Mouse (Mus musculus) left cerebral cortex, postnatal 14 days (tissue): ENCODE data around the gene Fabp6. TPM values are rescaled to one million over a fixed set of nuclear protein-coding genes. Genes with fewer than 3 reads are reported as not detected.

Experiments used
- DNase-seq, 2 experiments: peaks; one replicate each; pipeline ENCODE4 v3.0.0; 2021 to 2022; ENCODE audit warnings: low spot score in 2 of 2, mixed read lengths in 1 of 2
- intact Hi-C: fragments of 180-260 bp; cut with DNase I; formaldehyde crosslinking; loops from one replicate; pipeline ENCODE4 v1.15.1; 2025
- long read RNA-seq, 2 experiments: library from polyadenylated mRNA; stranded (forward); transcript quantifications; one replicate each; pipeline ENCODE4 v2.0.0; 2021
- total RNA-seq, 2 experiments: library from RNA; stranded (reverse); gene quantifications; 2 replicates each; pipeline ENCODE4 v1.2.3; 2021

The Fabp6 gene
- not detected for total RNA-seq
- long read RNA-seq, experiment 1, result 0 reads
- long read RNA-seq, experiment 2, result 0 reads

DNA sequence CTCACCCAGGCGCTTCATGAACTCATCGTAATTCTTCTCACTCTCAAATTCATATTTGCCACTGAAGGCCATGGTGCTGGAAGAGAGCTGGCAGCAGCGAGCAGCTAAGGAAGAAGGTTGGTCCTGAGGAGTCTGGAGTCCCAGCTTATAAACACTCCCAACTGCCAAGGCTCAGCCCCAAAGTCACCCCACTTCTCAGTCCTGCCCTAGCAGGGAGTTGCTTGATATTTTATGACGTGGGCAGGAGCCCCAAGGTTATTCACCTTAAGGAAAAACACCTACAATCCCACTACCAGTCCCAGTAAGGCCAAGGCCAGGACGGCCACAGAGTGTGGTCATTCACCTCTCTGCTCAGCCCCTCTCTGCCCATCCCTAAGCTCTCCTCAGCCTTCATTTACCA is at the start of gene Fabp6:
TSS of gene Fabp6 (minus strand) at position 101 of the 400 bp plus-strand sequence.
- intact Hi-C loops, result no loop called here
- no peak for DNase-seq

DNA sequence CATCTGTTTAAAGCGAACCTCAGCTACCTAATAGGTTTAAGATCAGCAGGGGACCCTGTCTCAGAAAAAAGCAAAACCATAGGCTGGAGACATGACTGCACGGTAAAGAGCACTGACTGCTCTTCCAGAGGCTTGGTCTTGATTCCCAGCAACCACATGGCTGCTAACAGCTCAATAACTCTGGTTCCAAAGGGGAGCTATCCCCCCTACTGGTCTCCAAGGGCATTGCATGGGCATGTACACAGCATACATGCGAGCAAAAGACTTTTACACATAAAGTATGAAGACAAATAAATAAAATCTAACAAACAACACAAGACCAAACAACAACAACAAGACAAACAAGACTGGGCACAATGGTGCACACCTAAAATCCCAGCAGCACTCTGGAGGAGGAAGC is 43.9 kb upstream of the Fabp6 start:
- intact Hi-C loops, result no loop called here
- DNase-seq, result no peak

DNA sequence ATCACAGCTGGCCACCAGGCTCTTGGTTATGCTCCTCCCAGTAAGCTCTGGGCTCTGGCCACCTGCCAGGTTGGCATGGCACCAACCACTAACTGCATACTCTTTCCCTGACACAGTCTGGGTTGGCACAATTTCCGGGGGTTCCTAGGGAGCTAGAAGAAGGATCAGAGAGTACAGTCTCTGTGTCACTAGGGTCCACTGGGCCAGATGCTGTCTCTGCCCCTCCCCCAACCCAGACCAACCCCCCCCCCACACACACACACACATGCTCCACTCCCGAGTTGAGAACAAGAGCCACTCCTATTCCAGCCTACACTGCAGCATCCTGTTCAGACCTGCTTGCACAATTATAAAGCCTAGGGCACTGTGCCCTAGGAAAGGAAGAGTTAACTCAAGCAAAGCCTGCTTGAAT is 41.8 kb upstream of the Fabp6 start:
- DNase-seq, result peak; percentile 84 to 92
- intact Hi-C loops, result no loop called here

DNA sequence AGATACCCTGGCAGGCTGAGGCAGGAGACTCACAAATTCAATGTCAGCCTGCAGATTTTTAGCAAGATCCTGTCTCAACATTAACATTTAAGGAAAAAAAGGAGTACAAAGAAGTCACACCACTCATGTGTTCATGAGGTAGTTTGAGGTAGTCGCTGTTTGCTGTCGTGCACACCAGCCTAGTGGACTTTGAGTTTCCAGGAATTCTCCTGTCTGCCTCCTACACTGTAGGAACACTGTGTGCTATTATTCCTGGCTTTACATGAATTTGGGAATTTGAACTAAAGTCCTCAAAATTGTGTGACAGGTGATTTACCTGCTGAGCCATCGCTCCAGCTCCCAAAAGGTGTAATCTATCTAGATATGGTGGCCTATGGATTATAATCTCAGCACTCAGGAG is 37.1 kb upstream of the Fabp6 start:
- intact Hi-C loops, result no loop called here
- no peak for DNase-seq

DNA sequence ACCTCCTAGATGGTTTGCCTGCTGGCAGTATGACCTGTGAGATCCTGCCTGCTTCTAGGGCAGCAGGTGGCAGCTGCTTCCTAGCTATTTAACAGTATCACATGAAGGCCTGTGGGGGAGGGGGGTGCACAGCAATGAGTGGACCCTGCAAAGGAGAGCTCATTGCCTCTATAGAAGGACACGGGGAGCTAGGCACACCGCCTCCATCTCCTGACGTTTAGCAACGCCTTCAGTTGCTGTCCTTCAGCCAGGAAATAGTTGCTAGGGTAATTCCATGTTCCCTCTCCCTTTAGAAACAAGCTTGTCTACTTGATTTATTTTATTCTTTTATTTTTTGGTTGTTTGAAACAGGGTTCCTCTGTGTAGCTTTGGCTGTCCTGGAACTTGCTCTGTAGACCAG is 35.4 kb upstream of the Fabp6 start:
- intact Hi-C loops, result no loop called here
- DNase-seq, result peak; percentile 30 to 60

DNA sequence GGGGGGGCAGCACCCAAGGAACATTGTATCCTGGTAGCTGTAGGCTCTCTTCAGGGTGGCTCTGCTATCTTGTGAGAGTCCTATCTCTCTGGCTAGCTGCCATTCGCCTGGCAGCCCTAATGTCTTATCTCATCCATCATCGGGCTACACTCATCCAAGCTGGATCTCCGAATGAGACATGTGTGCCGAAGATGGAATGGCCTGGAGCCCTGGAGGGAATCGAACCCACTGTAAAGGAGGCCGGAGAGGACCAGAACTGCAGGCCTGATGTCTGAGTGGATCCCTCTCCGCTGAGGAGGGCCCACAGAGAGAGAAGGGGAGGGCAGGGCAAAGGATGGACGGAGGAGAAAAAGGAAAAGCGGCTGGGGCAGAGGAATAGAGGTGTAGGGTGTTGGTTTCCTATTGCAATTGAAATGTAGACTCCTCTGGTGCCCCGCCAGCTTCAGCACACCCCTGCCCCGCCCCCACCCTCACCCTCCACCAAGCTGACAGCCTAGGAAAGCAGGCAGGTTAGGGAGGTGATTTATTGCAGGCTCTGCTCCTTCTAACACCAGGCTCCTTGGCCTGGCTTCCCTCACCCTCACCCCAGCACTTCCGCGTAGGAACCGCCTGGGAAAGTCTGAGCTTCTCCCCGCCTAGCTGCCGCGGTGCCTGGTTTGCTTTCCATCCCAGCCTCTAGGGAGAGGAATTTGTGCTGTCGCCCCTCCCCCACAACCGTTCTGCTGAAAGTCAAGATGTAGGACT is 32.5 kb upstream of the Fabp6 start:
- intact Hi-C loops, result no loop called here
- peak; percentile 59 to 74 for DNase-seq

DNA sequence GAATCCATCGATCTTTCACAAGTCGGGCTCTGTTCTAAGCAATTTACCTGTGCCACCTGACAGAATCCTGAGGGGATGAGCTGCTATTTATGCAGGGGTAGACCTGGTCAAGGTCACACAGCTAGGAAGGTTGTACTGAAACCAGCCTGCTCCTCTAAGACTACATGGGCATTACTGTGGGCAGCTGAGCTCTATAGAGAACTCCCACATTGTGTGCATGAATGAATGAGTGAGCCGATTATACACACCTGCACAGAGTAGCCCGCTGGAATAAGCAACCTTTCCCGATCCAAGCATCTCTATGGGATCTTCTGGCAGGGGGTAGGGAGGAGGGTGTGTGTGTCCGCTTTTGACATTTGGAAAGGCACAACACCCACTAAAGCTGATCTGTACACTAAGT is 31.8 kb upstream of the Fabp6 start:
- DNase-seq, result no peak
- intact Hi-C loops, result no loop called here

DNA sequence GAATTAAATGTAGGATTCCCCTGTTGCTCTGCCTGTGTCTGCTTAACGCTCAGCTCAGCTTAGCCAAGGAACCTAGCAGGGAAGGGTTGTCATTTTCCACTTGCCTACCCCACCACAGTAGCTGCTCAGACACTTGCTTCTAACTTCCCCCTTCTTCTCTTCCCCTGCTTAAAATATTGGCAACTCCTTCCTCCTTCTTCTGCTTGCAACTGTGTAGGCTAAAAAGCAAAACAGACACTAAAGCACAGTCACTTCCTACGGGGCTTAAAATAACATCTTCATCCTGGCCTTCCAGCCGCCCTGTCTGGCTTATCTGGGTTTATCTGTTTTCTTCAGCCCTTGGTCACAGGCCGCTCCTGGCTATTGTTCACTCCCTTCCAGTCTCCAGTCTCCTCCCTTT is 31.2 kb upstream of the Fabp6 start:
- intact Hi-C loops, result no loop called here
- DNase-seq, result peak; percentile 38 to 67

DNA sequence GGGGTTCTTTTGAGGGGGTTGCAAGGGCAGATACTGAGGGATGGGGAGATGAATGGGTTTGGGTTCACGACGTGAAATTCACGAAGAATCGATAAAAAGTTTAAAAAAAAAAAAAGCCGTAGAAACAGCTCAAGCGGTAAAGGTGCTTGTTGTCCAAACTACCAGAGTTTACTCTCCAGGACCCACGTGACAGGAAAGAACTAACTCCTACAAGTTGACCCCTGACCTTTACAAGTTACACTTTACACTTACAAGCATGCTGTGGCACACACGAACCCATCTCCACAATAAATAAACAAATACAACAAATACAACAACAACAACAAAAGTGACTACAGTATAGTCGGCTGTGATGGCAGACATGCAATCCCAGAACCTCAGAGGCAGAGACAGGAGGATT is 30.3 kb upstream of the Fabp6 start:
- intact Hi-C loops, result no loop called here
- no peak for DNase-seq

DNA sequence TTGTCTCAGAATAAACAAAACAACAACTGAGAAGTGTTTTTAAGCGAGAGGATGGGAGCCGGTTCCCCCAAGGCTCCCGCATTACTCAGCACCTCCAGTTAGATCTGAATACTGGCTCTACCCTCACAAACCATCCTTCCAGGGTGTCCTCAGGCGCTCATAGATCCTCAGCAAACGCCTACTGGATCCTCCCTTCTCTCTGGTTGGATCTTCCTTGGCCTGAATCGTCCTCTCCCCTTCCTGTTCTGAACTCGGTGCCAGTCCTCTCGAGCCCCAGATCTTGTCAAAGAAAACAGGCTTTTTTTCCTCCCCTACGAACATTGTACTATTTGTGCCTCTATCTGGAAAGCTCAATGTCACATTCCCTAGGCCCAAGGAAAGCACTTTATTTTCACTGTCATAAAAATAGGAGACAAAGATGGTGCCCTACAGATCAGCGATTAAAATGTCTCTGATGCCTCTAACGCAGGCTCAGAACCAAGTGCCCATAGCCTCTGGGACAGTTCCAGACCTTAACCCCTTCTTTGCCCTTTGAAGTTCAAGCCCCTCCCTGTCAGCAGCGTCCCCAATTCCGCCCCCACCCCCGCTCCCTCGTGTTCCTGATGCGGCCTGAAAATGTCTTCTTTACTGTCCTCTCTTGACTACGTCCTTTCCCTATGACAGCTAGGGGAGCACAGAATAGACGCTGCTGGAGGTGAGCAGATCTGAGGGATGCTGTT is 25.7 kb upstream of the Fabp6 start:
- peak in 1 of 2 experiments; percentile 49 for DNase-seq
- intact Hi-C loops, result loop anchor here (5.0 kb wide), 1 partner anchor 55 kb away; the partner anchor contains the start of gene Pwwp2a

DNA sequence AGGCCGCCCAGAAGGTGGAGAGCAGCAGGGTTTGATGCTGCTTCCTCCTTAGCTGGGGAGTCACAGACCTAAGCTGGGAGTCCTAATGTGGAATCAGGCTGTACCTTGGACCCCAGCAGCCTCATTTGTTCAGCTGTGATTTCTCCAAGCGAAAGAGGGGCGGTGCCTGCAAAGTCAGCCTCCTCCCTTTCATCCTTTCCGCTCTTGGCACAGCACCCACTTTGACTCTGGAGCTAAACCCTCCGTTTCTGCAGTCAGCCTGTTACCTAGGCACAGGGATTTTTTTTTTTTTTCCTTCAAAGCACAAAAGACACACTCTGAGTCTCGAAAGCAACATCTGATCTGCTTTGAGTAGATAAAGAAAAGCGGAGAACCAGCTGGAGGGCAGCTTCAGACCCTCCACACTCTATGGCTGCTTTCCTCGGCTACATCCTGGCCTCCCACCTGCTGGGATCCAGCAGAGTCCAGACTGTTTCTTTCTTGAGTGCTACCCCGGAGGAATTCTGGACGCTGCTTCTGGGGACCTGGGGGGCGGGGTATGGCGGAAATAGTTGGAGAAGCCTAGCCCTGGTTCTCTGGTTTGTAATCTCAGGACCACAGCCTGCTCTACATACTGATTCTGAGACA is 25.1 kb upstream of the Fabp6 start:
- intact Hi-C loops, result loop anchor here (5.0 kb wide), 1 partner anchor 56 kb away; the partner anchor contains the start of gene Pwwp2a
- DNase-seq, result peak; percentile 51 to 54

DNA sequence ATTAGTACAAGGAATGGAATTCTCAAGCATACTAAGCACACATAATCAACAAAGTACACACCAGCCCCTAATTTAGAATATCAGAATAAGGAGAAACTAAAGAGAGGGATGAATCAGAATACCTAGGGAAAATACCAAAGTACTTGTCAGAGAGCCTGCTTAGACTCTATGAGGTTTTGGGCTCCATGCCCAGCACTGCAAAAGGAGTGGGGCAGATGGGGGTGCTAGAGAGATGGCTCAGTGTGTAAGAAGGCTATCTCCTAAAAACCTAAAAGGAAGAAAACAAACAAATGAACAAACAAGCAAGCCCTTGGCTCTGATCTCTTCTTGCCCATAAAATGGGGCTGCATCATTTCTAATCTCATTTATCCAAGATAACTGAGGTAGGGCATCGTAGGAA is 23.0 kb upstream of the Fabp6 start:
- intact Hi-C loops, result no loop called here
- DNase-seq, result peak in 1 of 2 experiments; percentile 51

DNA sequence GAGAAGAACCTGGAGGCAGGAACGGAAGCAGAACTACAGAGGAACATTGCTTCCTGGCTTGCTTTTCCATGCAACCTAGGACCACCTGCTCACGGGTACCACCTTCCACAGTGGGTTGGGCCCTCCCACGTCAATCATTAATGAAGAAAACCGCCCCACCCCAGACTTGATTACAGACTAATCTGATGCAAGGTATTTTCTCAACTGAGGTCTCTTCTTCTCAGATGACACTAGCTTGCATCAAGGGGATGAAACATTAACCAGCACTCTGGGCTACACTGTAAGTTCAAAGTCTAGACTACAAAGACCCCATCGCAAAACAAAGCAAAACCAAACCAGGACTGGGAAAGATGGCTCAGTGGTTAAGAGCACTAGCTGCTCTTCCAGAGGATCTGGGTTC is 20.4 kb upstream of the Fabp6 start:
- DNase-seq, result no peak
- intact Hi-C loops, result no loop called here

DNA sequence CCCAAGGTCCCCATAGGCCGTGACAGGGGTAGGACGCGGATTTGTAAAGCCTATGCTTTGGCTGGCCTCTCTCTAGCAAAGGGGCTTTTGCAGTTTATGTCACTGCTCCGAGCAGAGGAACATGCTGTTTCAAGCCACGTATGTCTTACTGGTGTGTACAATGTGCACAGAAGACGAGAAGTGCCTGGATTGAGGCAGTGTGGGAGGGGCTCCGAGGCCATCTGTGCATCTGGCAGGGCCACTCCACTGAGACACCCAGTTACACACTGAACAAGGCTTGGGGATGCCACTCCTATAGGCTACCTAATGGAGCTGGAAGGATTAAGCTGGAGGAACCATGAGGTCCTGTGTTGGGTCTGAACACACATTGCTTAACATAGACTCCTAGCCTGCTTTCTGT is 17.1 kb upstream of the Fabp6 start:
- intact Hi-C loops, result no loop called here
- DNase-seq, result no peak

DNA sequence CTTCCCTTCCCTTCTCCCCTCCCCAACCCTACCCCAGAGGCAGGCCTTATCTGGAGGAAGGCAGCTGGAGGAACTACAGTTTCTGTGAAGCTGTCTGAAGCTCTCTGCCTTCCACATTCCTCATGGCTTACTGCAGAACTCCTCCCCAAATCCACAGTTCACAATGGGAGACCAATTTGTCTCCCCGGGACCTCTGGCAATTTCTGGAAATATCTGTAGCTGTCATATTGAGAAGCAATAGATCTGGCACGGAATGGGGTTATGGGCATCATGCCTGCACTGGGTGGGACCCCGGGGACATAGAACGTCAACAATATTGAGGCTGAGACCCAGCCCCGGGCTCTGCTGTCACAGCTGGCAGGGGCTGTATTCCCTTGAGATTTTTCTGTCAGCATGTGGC is 16.6 kb upstream of the Fabp6 start:
- intact Hi-C loops, result no loop called here

DNA sequence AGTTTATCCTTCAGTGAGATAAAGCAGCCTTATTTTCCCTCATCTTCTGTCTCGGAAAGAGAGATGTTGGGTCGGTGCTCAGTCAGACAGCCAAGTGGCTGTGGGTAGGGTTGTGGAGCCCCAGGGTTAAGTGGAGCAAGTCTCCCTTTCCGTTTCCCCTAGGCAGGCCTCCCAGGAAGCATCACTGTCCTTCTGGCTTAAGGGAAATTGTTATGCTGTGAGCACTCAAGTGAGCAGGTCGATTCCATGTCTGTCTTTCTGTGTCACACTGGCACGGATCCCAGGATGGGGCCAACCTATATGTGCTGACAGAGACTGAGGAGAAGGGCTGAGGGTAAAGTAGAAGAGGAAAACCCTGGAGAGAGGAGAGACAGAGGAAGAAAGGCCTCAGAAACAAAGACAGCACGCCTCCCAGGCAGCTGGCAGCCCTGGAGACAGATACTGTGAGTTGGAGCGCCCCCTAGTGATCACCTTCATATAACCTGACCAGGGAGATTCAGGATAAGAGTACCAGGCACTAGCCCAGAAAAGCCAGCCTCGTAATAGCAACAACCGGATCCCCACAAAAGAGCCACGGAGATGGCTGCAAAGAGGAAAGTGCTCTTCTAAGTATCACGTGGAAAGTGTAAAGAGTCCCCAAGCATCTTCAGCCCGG is 11.6 kb upstream of the Fabp6 start:
- DNase-seq, result peak; percentile 87 to 89
- intact Hi-C loops, result loop anchor here (2.0 to 5.0 kb wide), 2 partner anchors 51 to 118 kb away; no protein-coding TSS in a partner anchor

More for the DNA sequence above, 16.6 kb upstream of the Fabp6 start:
- no peak for DNase-seq

DNA sequence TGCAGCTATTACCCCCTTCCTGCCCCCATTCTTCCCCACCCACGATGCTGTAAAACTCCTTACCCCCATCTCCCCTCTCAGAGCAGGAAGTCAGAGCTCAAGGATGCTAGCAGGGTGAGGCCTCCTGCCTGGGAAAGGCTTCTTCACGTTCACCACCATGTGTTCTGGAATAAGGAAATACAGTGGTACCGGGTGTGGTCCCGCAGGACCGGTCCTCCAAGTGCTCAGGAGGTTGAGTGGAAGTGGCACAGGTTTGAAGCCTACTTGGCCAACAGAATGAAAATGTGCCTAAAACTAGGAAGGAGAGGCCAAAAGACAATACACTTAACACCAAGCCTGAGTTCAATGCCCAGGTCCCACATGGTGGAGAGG is 9.3 kb upstream of the Fabp6 start:
- no peak for DNase-seq
- intact Hi-C loops, result loop anchor here (5.0 kb wide), 1 partner anchor 48 kb away; no protein-coding TSS in a partner anchor

DNA sequence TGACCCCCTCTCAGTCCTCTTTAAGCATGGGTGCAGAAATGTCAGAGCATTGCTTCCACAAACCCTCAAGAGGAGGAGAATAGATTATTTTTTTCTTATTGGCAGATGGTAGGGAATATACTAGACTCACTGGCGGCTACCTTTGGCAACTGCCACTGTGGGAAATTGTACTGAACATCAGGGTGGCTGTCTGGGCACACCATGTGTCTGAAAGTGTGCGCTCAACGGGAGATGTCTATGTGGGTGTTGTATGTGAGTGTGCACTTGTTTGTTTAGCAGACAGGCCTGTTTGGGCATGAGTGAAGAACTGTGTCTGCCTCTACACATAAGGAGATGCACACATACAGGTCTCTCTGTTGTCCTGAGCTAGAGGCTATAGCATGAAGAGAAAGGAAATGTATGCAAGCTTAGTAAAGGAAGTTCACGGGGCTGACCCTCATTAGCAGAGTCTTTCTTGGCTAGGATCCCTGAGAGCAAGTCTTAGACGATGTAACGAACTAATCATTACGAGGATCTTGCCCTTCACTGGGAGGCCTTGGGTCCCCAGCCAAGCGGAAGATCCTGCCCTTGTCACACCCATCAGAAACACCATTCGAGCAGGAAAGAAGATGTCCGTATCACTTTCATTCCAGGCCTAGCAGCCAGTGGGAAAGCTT is 8.8 kb upstream of the Fabp6 start:
- DNase-seq, result no peak
- intact Hi-C loops, result loop anchor here (5.0 kb wide), 1 partner anchor 48 kb away; no protein-coding TSS in a partner anchor

DNA sequence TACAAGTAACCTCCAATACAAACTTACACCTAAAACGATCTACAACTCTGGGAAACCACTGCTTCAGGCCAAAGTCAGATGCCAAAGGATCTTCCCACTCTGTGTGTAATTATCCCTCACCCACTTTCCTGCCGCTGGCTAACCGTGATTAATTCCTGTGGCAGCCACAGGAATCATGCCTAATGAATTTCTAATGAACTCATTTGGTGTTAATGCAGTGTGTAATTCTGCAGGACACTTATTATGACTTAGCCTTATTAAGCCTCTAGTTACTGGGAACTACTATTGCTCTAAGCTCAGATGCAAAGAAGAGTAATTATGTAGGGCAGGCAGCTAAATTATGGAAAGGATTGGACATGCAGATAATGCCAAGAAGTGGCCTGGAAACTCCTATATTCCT is 7.1 kb upstream of the Fabp6 start:
- intact Hi-C loops, result no loop called here
- DNase-seq, result no peak
